Mouse (Mus musculus) kidney, embryonic 15.5 days (tissue): ENCODE data around the gene Hoxc11. TPM values are rescaled to one million over a fixed set of nuclear protein-coding genes. Genes with fewer than 3 reads are reported as not detected.

Experiments
- ATAC-seq: fragments of 200-750 bp; cut with Nextera tagmentation; replicated peaks from 2 replicates; pipeline ENCODE4 v1.8.0; 2017; ENCODE audit warnings: moderate TSS enrichment; ENCODE audit not compliant: low FRiP score
- H3K27ac ChIP-seq: fragments of 300-500 bp; sonication (generic); 2 replicates; pipeline ENCODE4 v1.5.1; 2015; ENCODE audit warnings: mild to moderate bottlenecking, inconsistent platforms
- H3K27me3 ChIP-seq: fragments of 300-500 bp; sonication (generic); 2 replicates; pipeline ENCODE4 v1.6.1; 2015; ENCODE audit warnings: inconsistent platforms
- H3K36me3 ChIP-seq: fragments of 300-500 bp; sonication (generic); 2 replicates; pipeline ENCODE4 v1.6.1; 2015; ENCODE audit warnings: inconsistent platforms
- H3K4me1 ChIP-seq: fragments of 300-500 bp; sonication (generic); 2 replicates; pipeline ENCODE4 v1.6.1; 2015; ENCODE audit warnings: inconsistent platforms
- H3K4me2 ChIP-seq: fragments of 300-500 bp; sonication (generic); 2 replicates; pipeline ENCODE4 v1.6.1; 2015; ENCODE audit warnings: moderate library complexity, mild to moderate bottlenecking, inconsistent platforms
- H3K4me3 ChIP-seq: fragments of 300-500 bp; sonication (generic); replicated peaks from 2 replicates; pipeline ENCODE4 v1.5.1; 2015; ENCODE audit warnings: mild to moderate bottlenecking, inconsistent platforms
- H3K9ac ChIP-seq: fragments of 300-500 bp; sonication (generic); 2 replicates; pipeline ENCODE4 v1.6.1; 2015; ENCODE audit warnings: mild to moderate bottlenecking, inconsistent platforms
- H3K9me3 ChIP-seq: fragments of 300-500 bp; sonication (generic); replicated peaks from 2 replicates; pipeline ENCODE4 v1.6.1; 2016; ENCODE audit warnings: inconsistent platforms
- WGBS: fragments of 180-500 bp; shearing (Covaris S2); methylation state at CpG from one replicate; pipeline ENCODE4 v1.1.7; 2015; ENCODE audit warnings: mixed read lengths; 5-methylcytosine and 5-hydroxymethylcytosine counted together
- polyA plus RNA-seq: library from polyadenylated mRNA; unstranded; fragments of >200 nt; fragmentation: Nextera tagmentation; extraction: Ambion mirVana; gene quantifications from 2 replicates; pipeline ENCODE4 v1.2.1, GENCODE M21; 2015

The Hoxc11 gene
- polyA plus RNA-seq, 1 experiment from 2014 or later = 1.7 TPM

DNA sequence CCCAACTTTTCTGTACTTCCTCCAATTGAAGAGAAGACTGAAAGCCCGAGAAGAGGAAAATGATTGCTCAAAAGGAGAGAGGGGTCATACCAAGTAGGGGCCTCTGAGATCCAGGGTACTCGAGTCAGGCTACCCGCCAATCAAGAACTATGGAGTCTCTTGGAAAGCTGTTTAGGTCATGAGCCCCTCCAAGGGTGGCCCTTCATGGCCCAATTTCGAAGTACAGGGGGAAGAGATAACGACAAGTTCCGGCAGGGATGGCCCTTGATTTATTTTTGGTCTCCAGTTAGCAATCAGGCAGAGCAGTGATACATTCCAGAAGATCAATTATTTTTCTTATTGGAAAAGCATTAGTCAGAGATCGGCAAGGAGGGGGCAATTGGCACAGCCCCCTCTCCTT lies 37.6 kb downstream of the Hoxc11 start:
- 15% methylated on average over 7 of the region's 7 CpGs for WGBS
- Histone ChIP-seq H3K27me3 (peaks cover 75% of the 10 kb centered on the region), H3K9ac (peak overlapping the region; percentile 68), H3K9me3 (no peaks in the 10 kb centered on the region), H3K36me3 (no peaks in the 10 kb centered on the region), H3K4me3 (peak overlapping the region; percentile 57), H3K4me2 (peak overlapping the region; percentile 86), H3K4me1 (peaks cover 84% of the 10 kb centered on the region), H3K27ac (peak overlapping the region; percentile 89)
- ATAC-seq = no peak

DNA sequence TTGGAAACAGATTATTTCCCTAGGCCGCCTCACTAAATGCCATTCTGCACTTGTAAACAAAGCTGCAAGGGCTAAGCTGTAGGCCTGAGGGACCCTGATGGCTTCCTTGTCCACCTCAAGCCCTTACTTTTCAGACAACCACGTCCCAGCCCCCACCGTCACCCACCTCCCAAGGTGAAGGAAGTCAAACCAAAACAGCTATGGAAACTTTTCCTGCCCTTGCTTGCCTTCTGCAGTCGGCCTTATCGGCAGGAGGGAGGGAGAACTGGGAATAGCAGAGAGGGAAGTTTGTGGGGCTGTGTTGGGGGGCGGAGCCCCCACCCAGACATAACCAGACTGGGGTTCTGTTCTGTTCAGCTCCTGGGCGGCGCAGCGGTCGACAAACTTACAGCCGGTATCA lies 38.0 kb downstream of the Hoxc11 start:
- Histone ChIP-seq H3K4me1 (peaks cover 82% of the 10 kb centered on the region), H3K36me3 (no peaks in the 10 kb centered on the region), H3K27ac (peak overlapping the region; percentile 89), H3K4me3 (peak overlapping the region; percentile 57), H3K9ac (peak overlapping the region; percentile 68), H3K4me2 (peak overlapping the region; percentile 86), H3K27me3 (peaks cover 73% of the 10 kb centered on the region), H3K9me3 (no peaks in the 10 kb centered on the region)
- no peak for ATAC-seq
- WGBS = 4% methylated on average over 11 of the region's 11 CpGs

DNA sequence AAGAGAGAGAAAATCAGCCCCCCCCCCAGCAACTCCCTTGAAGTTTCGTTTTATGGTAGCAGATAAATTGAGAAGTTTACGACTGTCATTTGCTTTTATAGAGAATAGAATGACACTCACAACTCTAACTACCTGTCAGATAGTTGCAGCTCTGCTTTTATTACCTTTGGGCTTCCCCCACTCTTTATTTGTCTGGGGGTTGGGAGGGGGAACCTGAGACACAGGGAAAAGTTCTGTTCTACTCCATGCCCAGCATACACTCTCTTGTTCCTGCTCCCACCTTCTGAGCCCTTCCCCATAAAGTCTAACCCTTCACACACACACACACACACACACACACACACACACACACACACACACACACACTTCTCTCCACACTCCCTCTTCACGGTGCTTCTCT lies 38.6 kb downstream of the Hoxc11 start:
- Histone ChIP-seq H3K4me1 (peaks cover 79% of the 10 kb centered on the region), H3K36me3 (no peaks in the 10 kb centered on the region), H3K4me2 (peak overlapping the region; percentile 86), H3K4me3 (peak overlapping the region; percentile 57), H3K27ac (peak overlapping the region; percentile 89; the same call in 1 of the 2 replicates), H3K9ac (peak overlapping the region; percentile 68; the same call in 1 of the 2 replicates), H3K9me3 (no peaks in the 10 kb centered on the region), H3K27me3 (peaks cover 68% of the 10 kb centered on the region)
- WGBS = 10% methylated on average over 3 of the region's 3 CpGs
- ATAC-seq = peak; percentile 63

DNA sequence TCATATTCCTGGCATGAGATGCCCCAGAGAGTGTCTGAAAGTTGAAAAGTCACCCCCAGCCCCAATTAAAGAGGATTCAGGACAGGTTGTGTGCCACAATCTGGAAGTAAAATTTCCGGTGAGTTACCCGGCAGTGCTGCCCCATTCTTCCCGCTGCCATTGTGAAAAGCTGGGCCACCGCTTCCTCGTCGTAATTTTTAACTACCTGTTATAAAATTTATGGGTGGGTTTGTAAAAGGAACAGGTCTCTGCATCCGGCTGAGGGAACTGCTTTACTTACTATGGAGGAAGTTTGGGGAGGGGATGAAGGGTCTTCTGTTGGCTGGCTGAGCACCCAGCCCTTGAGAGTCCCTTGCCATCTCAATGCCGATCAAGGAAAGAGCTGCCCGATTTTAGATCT lies 42.3 kb downstream of the Hoxc11 start:
- Histone ChIP-seq H3K27me3 (peaks cover 62% of the 10 kb centered on the region), H3K9me3 (no peaks in the 10 kb centered on the region), H3K9ac (peak overlapping the region; percentile 27; the same call in 1 of the 2 replicates), H3K4me3 (peak overlapping the region; percentile 58), H3K36me3 (no peaks in the 10 kb centered on the region), H3K27ac (peak overlapping the region; percentile 96), H3K4me2 (peak overlapping the region; percentile 78), H3K4me1 (peaks cover 74% of the 10 kb centered on the region)
- ATAC-seq = no peak
- WGBS = 13% methylated on average over 9 of the region's 9 CpGs

DNA sequence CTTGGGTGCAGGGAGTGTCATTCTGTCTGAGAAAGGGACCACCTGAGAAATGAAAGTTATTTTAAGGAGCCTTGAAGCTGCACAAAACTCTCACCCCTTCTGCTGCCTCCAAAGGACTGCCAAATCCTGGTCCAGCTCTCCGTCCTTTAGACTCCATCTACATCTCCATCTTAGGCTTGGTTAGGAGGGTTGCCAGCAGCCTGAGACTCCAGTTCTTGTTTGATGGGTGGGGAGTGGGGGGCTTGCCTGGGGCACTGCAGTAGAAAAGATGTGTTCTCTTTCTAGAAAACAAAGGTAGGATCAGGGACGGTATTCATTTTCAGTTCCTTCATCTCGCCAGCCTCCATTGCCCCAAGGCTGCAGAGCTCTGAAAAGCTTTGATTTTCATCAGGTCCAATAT lies 43.2 kb downstream of the Hoxc11 start:
- no peaks in the 10 kb centered on the region for H3K36me3 ChIP-seq

DNA sequence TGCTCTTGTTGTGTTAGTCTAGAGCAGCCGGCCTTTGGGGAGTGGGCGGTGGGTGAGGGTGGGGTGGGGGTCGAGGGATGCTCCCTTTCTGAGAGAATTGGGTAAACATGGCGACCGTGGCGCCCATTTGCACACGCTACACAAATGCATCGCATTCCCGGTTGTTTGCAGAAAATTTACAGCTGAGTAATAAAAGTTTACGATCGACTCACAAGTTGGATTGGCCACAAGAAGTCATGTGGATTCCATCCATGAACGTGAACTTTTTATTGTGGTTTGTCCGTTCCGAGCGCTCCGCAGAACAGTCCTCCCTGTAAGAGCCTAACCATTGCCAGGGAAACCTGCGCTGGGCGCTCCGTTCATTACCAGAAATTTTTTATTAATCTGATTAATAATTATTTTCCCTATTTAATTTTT lies 43.7 kb downstream of the Hoxc11 start, which contains the start of gene Hoxc6:
Gene Hoxc6, plus strand, starts transcription at position 319 of the 417 bp plus-strand sequence.
- Histone ChIP-seq H3K4me3 (peak within 1 kb of the TSS; percentile 58), H3K9ac (peak within 1 kb of the TSS; percentile 80), H3K4me2 (peak within 1 kb of the TSS; percentile 78), H3K9me3 (no peaks in the 10 kb centered on the region), H3K27ac (peak within 1 kb of the TSS; percentile 96), H3K36me3 (no peaks in the 10 kb centered on the region), H3K4me1 (peaks cover 74% of the 10 kb centered on the region), H3K27me3 (peaks cover 63% of the 10 kb centered on the region)
- WGBS = under 1% methylated on average over 19 of the region's 19 CpGs
- ATAC-seq = peak; percentile 62

More for the DNA sequence above, 43.2 kb downstream of the Hoxc11 start:
- H3K4me1 ChIP-seq = peaks cover 74% of the 10 kb centered on the region
- peak overlapping the region; percentile 19 for H3K9ac ChIP-seq
- H3K27me3 ChIP-seq = peaks cover 63% of the 10 kb centered on the region
- H3K9me3 ChIP-seq = no peaks in the 10 kb centered on the region
- ATAC-seq = no peak
- peak overlapping the region; percentile 96 for H3K27ac ChIP-seq
- H3K4me2 ChIP-seq = peak overlapping the region; percentile 78
- H3K4me3 ChIP-seq = peak overlapping the region; percentile 58
- WGBS = 10% methylated on average over 3 of the region's 3 CpGs

DNA sequence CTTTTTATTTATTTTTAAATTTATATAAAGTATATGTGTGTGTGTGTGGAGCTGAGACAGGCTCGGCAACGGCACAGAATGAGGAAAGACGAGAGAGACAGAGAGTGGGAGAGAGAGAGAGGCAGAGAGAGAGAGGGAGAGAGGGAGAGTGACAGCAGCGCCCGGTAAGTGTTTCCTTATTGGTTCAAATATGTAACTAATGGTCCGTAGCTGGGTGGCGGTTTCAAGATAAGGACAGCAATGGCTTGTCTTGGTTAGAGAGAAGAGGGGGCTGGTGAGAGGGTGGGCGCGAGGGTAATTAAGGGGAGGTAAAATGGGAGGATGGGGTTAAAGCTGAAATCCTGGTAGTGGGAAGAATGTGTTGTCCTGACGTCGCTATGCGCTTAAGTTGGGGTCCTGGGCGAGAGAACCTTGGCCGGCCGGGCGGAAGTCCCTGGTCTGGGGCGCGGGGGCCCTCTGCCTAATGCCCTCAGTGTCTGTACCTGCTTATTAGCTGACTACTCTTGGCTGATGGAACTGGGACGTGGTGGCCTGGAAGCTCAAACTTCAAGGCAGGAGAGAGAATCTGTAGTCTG lies 44.5 kb downstream of the Hoxc11 start:
- H3K36me3 ChIP-seq = no peaks in the 10 kb centered on the region
- H3K27me3 ChIP-seq = peaks cover 60% of the 10 kb centered on the region
- ATAC-seq = peak; percentile 59
- peak overlapping the region; percentile 58 for H3K4me3 ChIP-seq
- peak overlapping the region; percentile 96 for H3K27ac ChIP-seq
- peak overlapping the region; percentile 78 for H3K4me2 ChIP-seq
- H3K4me1 ChIP-seq = peaks cover 77% of the 10 kb centered on the region
- H3K9me3 ChIP-seq = no peaks in the 10 kb centered on the region
- under 1% methylated on average over 19 of the region's 19 CpGs for WGBS
- H3K9ac ChIP-seq = peak overlapping the region; percentile 80

DNA sequence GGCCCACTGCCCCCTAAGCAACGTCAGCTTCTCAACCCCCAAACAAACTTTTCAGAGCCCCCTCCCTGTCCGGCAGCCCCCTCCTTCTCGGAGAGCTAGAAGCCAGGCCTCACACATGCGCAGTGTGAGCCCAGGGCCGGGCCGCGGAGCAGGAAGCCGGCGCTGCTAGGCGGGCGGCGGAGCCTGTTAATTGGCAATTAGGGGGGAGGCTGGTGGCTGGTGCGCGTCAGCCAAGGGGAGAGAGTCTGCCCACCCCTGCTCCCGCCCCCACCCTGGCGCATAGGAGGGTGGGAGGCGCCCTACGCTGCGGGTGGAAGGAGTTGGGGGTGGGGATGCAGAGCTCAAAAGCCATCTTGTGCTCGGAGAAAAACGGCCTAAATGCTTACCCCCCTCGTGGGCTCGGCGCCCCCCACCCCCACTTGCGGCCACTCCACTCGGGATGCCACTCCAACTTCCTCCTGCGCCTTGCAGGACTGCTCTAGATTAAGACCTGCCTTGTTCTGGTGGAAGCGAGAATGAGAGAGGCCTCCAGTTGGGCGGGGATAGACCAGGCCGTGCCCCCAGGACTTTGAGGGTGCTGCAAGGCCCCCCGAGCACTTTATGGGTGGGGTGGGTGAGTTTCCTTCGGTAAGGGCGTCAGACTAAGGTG lies 45.1 kb downstream of the Hoxc11 start:
- H3K9ac ChIP-seq = peak overlapping the region; percentile 80
- H3K4me3 ChIP-seq = peak overlapping the region; percentile 58
- H3K27ac ChIP-seq = peak overlapping the region; percentile 96
- H3K9me3 ChIP-seq = no peaks in the 10 kb centered on the region
- no peaks in the 10 kb centered on the region for H3K36me3 ChIP-seq
- ATAC-seq = peak; percentile 86
- H3K27me3 ChIP-seq = peaks cover 64% of the 10 kb centered on the region
- peaks cover 83% of the 10 kb centered on the region for H3K4me1 ChIP-seq
- H3K4me2 ChIP-seq = peak overlapping the region; percentile 78
- WGBS = under 1% methylated on average over 25 of the region's 33 CpGs

DNA sequence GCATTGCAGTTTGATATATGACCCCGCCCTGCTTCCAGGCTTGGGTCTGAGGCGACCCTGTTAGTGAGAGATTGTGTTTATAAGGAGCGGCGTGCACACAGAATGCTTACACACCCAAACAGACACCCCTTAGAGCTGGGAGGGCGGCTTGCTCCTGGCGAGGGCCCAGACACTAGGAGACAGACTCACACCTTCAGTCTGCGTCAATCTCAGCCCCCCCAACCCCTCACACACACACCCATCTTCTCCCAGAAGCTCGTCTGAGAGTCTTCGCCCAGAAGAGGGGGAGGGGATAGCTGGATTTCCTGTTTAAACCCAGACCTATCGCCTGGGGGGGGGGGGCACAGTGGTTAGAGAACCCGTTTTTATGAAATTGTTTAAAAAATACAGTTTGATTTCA lies 45.7 kb downstream of the Hoxc11 start:
- peak; percentile 16; the same call in 1 of the 2 replicates for ATAC-seq
- Histone ChIP-seq H3K4me2 (peak overlapping the region; percentile 78), H3K9me3 (no peaks in the 10 kb centered on the region), H3K4me3 (peak overlapping the region; percentile 58), H3K36me3 (no peaks in the 10 kb centered on the region), H3K27me3 (peaks cover 64% of the 10 kb centered on the region), H3K27ac (peak overlapping the region; percentile 96), H3K4me1 (peaks cover 84% of the 10 kb centered on the region), H3K9ac (peak overlapping the region; percentile 80)
- 3% methylated on average over 9 of the region's 11 CpGs for WGBS

DNA sequence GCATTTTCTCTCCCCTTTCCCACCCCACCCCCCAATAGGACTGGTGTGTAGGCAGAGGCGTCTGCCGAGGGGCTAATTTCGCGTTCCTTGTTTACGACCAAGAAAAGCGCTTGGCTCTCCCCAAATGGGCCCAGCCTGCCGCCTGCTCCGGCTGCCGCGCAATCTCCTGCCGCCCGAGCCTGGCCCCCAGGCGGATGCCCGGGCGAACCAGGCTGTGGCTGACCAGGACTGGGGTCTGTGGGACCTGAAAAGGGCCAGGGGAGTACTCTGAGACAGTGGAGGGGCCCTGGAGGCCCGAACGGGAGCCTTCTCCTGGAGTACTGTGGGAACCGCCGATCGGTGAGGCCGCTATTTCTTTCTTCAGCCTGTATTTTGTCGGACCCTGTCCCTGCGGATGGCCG lies 46.3 kb downstream of the Hoxc11 start:
- H3K4me1 ChIP-seq = peaks cover 85% of the 10 kb centered on the region
- peak overlapping the region; percentile 80 for H3K9ac ChIP-seq
- no peaks in the 10 kb centered on the region for H3K9me3 ChIP-seq
- no peak for ATAC-seq
- H3K36me3 ChIP-seq = no peaks in the 10 kb centered on the region
- peak overlapping the region; percentile 58 for H3K4me3 ChIP-seq
- peak overlapping the region; percentile 96 for H3K27ac ChIP-seq
- peak overlapping the region; percentile 78 for H3K4me2 ChIP-seq
- WGBS = 2% methylated on average over 24 of the region's 24 CpGs
- peaks cover 64% of the 10 kb centered on the region for H3K27me3 ChIP-seq

DNA sequence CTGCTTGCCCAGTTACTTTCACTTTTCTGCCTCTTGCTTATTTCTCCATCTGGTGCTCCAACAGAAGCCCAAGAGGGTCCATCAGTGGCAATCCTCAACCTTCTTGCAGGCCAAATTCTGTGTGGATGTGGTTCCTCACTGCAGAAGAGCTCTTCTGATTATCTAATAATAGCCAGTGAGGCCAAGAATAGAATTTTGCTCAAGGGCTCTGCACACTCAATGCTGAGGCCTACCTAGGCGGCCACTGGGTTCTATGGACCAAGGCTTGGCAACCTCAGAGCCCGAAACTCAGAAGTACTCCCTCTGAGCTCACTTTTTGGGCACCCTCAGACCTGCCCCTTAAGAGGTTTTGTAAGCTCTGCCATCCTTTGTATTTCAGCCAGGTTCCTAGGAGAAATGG lies 47.1 kb downstream of the Hoxc11 start:
- Histone ChIP-seq H3K27ac (peak overlapping the region; percentile 96), H3K4me1 (peaks cover 85% of the 10 kb centered on the region), H3K9ac (peak overlapping the region; percentile 80), H3K9me3 (no peaks in the 10 kb centered on the region), H3K4me2 (peak overlapping the region; percentile 78), H3K4me3 (peak overlapping the region; percentile 58), H3K27me3 (peaks cover 69% of the 10 kb centered on the region), H3K36me3 (no peaks in the 10 kb centered on the region)
- WGBS = 21% methylated on average over 2 of the region's 2 CpGs
- ATAC-seq = no peak

DNA sequence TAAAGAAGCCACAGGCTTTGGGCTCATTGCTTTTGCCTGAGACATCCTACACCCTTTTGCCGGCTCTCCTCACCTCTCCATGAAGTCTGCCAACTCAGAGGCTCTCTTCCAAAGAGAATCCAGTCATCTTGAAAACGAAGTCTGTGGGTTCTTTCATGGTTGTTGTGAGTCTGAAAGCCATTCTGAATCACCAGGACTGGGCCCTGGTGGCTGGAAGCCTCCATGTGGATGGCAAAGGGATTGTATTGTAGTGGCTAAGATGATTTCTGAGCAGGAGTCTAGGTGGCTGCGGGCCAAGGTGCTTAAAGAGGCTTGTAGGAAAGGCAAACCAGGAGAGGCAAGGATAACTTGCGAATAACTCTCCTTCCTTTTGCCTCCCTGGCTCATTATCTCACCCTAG lies 47.9 kb downstream of the Hoxc11 start:
- H3K4me2 ChIP-seq = peak overlapping the region; percentile 78
- WGBS = 21% methylated on average over 4 of the region's 4 CpGs
- peak overlapping the region; percentile 80; the same call in 1 of the 2 replicates for H3K9ac ChIP-seq
- H3K27me3 ChIP-seq = peaks cover 71% of the 10 kb centered on the region
- no peaks in the 10 kb centered on the region for H3K36me3 ChIP-seq
- H3K4me3 ChIP-seq = peak overlapping the region; percentile 58
- H3K4me1 ChIP-seq = peaks cover 86% of the 10 kb centered on the region
- H3K9me3 ChIP-seq = no peaks in the 10 kb centered on the region
- peak overlapping the region; percentile 72 for H3K27ac ChIP-seq
- ATAC-seq = no peak
